Comparison of ENCODE assay signal across 9 mouse cellular contexts in the genomic region with DNA sequence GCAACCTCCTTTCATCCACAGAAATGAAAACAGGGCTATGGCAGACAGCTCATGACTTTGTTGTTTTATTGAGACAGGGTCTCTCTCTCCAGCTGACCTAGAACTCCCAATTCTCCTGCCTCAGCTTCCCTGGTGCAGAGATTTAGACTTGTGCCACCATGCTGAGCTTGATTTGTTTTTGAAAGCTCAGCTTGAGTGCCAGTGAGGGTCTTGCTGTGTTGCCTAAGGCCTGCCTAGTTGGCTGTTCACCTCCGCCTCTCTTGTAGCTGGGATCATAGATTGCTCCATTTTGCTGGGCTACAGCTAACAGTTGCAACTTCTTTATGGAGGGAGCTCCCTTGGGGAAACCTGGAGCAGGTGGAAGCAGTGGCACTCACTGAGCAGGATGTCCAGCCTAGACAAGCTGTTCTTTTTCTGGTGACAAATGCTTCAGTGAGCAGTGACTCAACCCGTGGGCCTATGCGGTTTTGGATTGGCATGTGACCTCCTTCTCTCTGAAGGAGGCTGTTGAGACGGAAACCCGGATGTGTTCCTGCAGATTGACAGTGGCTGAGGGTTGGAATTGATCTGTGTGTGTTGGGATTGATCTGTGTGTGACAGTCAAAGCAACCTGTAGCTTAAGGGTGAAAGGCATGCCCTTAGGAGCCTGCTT.
DNase-seq lines count a peak whose midpoint lies in the region; ATAC-seq lines count a peak whose summit lies in the region.
"Had no signal": no experiment of that assay in that cellular context is flagged by ENCODE, and none has a peak within 500 bp of the region (broad histone marks: within the 10 kb centered on the region; RNA-seq: fewer than 3 reads in every experiment).

No protein-coding gene starts in this region.

- H3K4me1 ChIP-seq in forebrain, embryonic 11.5 days (replicated peaks; ENCODE audit: control insufficient read depth, insufficient read depth, low read length) = peaks cover 10% of the 10 kb centered on the region; the same call in 1 of the 2 replicates
- H3K4me1 ChIP-seq in midbrain, embryonic 15.5 days = peaks cover 12% of the 10 kb centered on the region; the same call in 1 of the 2 replicates

- peak overlapping the region; percentile 20; the same call in 1 of the 2 replicates for H3K9ac ChIP-seq in forebrain, embryonic 11.5 days (ENCODE audit: low read length)
- no peak overlapping the region for H3K9ac ChIP-seq in midbrain, embryonic 15.5 days
- H3K9ac ChIP-seq: liver, embryonic 14.5 days had no signal

- ATAC-seq in forebrain, embryonic 11.5 days (replicated peaks; ENCODE audit: low FRiP score) = peak; percentile 16
- ATAC-seq in midbrain, embryonic 15.5 days (replicated peaks) = peak; percentile 18; the same call in 1 of the 2 replicates
- no peak for ATAC-seq in megakaryocyte-erythroid progenitor cell, adult 5-6 weeks (replicated peaks; ENCODE audit: low FRiP score, low TSS enrichment, poor library complexity, severe bottlenecking)

- peak; percentile 37 to 43 for DNase-seq in adrenal gland, adult (ENCODE audit: inconsistent age in 2 of 2, low spot score in 1 of 2)
- DNase-seq in adrenal gland, adult 18-20 months (ENCODE audit: low spot score in 2 of 2) = no peak
- DNase-seq in right cerebral cortex, postnatal 25 days = peak; percentile 37
- DNase-seq in right cerebral cortex, postnatal 4 days = no peak
- peak; percentile 53 for DNase-seq in forebrain, embryonic 11.5 days (ENCODE audit: low spot score)
- no peak for DNase-seq in thymus, postnatal 10 days (ENCODE audit: low spot score in 2 of 2)

- WGBS in forebrain, embryonic 11.5 days = 34% methylated on average over 5 of the region's 5 CpGs
- WGBS in midbrain, embryonic 15.5 days = 41% methylated on average over 5 of the region's 5 CpGs

- no peaks in the 10 kb centered on the region; the same call in 1 of the 2 replicates for H3K9me3 ChIP-seq in forebrain, embryonic 11.5 days (ENCODE audit: control insufficient read depth, low read length)
- H3K9me3 ChIP-seq in midbrain, embryonic 15.5 days = no peaks in the 10 kb centered on the region

- H3K36me3 ChIP-seq in forebrain, embryonic 11.5 days (ENCODE audit: control insufficient read depth, insufficient read depth, low read length) = no peaks in the 10 kb centered on the region
- no peaks in the 10 kb centered on the region for H3K36me3 ChIP-seq in midbrain, embryonic 15.5 days (replicated peaks)

- H3K4me2 ChIP-seq in forebrain, embryonic 11.5 days (ENCODE audit: low read depth, low read length, severe bottlenecking) = peak overlapping the region; percentile 77; the same call in 1 of the 2 replicates
- peak overlapping the region; percentile 73; the same call in 1 of the 2 replicates for H3K4me2 ChIP-seq in midbrain, embryonic 15.5 days

- no peak overlapping the region for H3K4me3 ChIP-seq in forebrain, embryonic 11.5 days (ENCODE audit: low read depth, low read length)
- no peak overlapping the region for H3K4me3 ChIP-seq in midbrain, embryonic 15.5 days

- no peaks in the 10 kb centered on the region for H3K27me3 ChIP-seq in forebrain, embryonic 11.5 days (ENCODE audit: control insufficient read depth, insufficient read depth, low read length)
- H3K27me3 ChIP-seq in midbrain, embryonic 15.5 days (replicated peaks) = no peaks in the 10 kb centered on the region

- peak overlapping the region; percentile 64; the same call in 1 of the 2 replicates for H3K27ac ChIP-seq in forebrain, embryonic 11.5 days (ENCODE audit: low read depth, low read length)
- H3K27ac ChIP-seq in midbrain, embryonic 15.5 days = no peak overlapping the region
- H3K27ac ChIP-seq: liver, embryonic 14.5 days had no signal

Comparison
In these comparisons a context has a peak if more than half of its experiments do, and no peak if none do; other contexts are left out.
1. DNase-seq: peak in adrenal gland, adult (2 of 2), right cerebral cortex, postnatal 25 days (single experiment) and forebrain, embryonic 11.5 days (single experiment); none in adrenal gland, adult 18-20 months (0 of 2), right cerebral cortex, postnatal 4 days (single experiment) and thymus, postnatal 10 days (0 of 2).